Mouse (Mus musculus): Measurements from ENCODE around the gene Prrc2a. TPM values are rescaled to one million over a fixed set of nuclear protein-coding genes. Genes with fewer than 3 reads are reported as not detected.
A peak's percentile ranks its signal among the peaks of the same experiment; 100 is the strongest.

The Prrc2a gene
- polyA plus RNA-seq, 1 experiment from 2014 or later: 163 TPM

GRCm38 (mm10) chr17:35162730-35163129, 2.0 kb downstream of the Prrc2a start:
- Histone ChIP-seq H3K4me1 (ENCODE audit: control insufficient read depth, insufficient read depth, low read length) (peaks cover 14% of the 10 kb centered on the region), H3K9me3 (replicated peaks; ENCODE audit: control insufficient read depth, low read length) (no peaks in the 10 kb centered on the region), H3K4me2 (peak overlapping the region; percentile 93), H3K4me3 (ENCODE audit: low read depth, low read length) (peak overlapping the region; percentile 94), H3K9ac (ENCODE audit: low read depth, low read length) (peak overlapping the region; percentile 98), H3K36me3 (ENCODE audit: control insufficient read depth, insufficient read depth, low read length) (peaks cover 41% of the 10 kb centered on the region), H3K27me3 (ENCODE audit: control insufficient read depth, insufficient read depth, low read length) (no peaks in the 10 kb centered on the region), H3K27ac (ENCODE audit: low read depth, low read length) (no peak overlapping the region)
- ATAC-seq (replicated peaks; ENCODE audit: insufficient number of reproducible peaks, low FRiP score, low TSS enrichment): no peak
- WGBS (ENCODE audit: insufficient replicate concordance): 63% methylated on average over 12 of the region's 12 CpGs

- no peak for ATAC-seq (replicated peaks; ENCODE audit: insufficient number of reproducible peaks, low FRiP score, low TSS enrichment)
- H3K4me3 ChIP-seq (ENCODE audit: low read depth, low read length): peak overlapping the region; percentile 94
- no peaks in the 10 kb centered on the region for H3K27me3 ChIP-seq (ENCODE audit: control insufficient read depth, insufficient read depth, low read length)
- H3K4me2 ChIP-seq: peak overlapping the region; percentile 93
- H3K9me3 ChIP-seq (replicated peaks; ENCODE audit: control insufficient read depth, low read length): no peaks in the 10 kb centered on the region
- no peak overlapping the region for H3K27ac ChIP-seq (ENCODE audit: low read depth, low read length)
- H3K36me3 ChIP-seq (ENCODE audit: control insufficient read depth, insufficient read depth, low read length): peaks cover 47% of the 10 kb centered on the region
- H3K4me1 ChIP-seq (ENCODE audit: control insufficient read depth, insufficient read depth, low read length): peaks cover 14% of the 10 kb centered on the region
- 74% methylated on average over 14 of the region's 14 CpGs for WGBS (ENCODE audit: insufficient replicate concordance)
- 0 out of 2 replicates have a peak overlapping the region, but pooled peaks have one; percentile 2 for H3K9ac ChIP-seq (ENCODE audit: low read depth, low read length)
Observed at GRCm38 (mm10) chr17:35162121-35162520, 2.6 kb downstream of the Prrc2a start.

GRCm38 (mm10) chr17:35161421-35161820, 3.3 kb downstream of the Prrc2a start:
- H3K4me2 ChIP-seq: peak overlapping the region; percentile 93

GRCm38 (mm10) chr17:35159638-35160037, 5.1 kb downstream of the Prrc2a start:
- 81% methylated on average over 7 of the region's 7 CpGs for WGBS (ENCODE audit: insufficient replicate concordance)
- Histone ChIP-seq H3K4me2 (no peak overlapping the region), H3K9ac (ENCODE audit: low read depth, low read length) (no peak overlapping the region), H3K4me1 (ENCODE audit: control insufficient read depth, insufficient read depth, low read length) (peaks cover 11% of the 10 kb centered on the region), H3K9me3 (replicated peaks; ENCODE audit: control insufficient read depth, low read length) (no peaks in the 10 kb centered on the region), H3K27ac (ENCODE audit: low read depth, low read length) (no peak overlapping the region), H3K4me3 (ENCODE audit: low read depth, low read length) (no peak overlapping the region), H3K27me3 (ENCODE audit: control insufficient read depth, insufficient read depth, low read length) (no peaks in the 10 kb centered on the region), H3K36me3 (ENCODE audit: control insufficient read depth, insufficient read depth, low read length) (peaks cover 71% of the 10 kb centered on the region)
- no peak for ATAC-seq (replicated peaks; ENCODE audit: insufficient number of reproducible peaks, low FRiP score, low TSS enrichment)

More at GRCm38 (mm10) chr17:35161421-35161820, 3.3 kb downstream of the Prrc2a start:
- peaks cover 54% of the 10 kb centered on the region for H3K36me3 ChIP-seq (ENCODE audit: control insufficient read depth, insufficient read depth, low read length)
- H3K9me3 ChIP-seq (replicated peaks; ENCODE audit: control insufficient read depth, low read length): no peaks in the 10 kb centered on the region
- no peak overlapping the region for H3K4me3 ChIP-seq (ENCODE audit: low read depth, low read length)
- H3K9ac ChIP-seq (ENCODE audit: low read depth, low read length): 0 out of 2 replicates have a peak overlapping the region, but pooled peaks have one; percentile 2
- peaks cover 14% of the 10 kb centered on the region for H3K4me1 ChIP-seq (ENCODE audit: control insufficient read depth, insufficient read depth, low read length)
- ATAC-seq (replicated peaks; ENCODE audit: insufficient number of reproducible peaks, low FRiP score, low TSS enrichment): no peak
- 85% methylated on average over 11 of the region's 11 CpGs for WGBS (ENCODE audit: insufficient replicate concordance)
- H3K27ac ChIP-seq (ENCODE audit: low read depth, low read length): no peak overlapping the region
- H3K27me3 ChIP-seq (ENCODE audit: control insufficient read depth, insufficient read depth, low read length): no peaks in the 10 kb centered on the region

GRCm38 (mm10) chr17:35158850-35159593, 5.7 kb downstream of the Prrc2a start:
- no peak for ATAC-seq (replicated peaks; ENCODE audit: insufficient number of reproducible peaks, low FRiP score, low TSS enrichment)
- Histone ChIP-seq H3K4me1 (ENCODE audit: control insufficient read depth, insufficient read depth, low read length) (peaks cover 11% of the 10 kb centered on the region), H3K4me3 (ENCODE audit: low read depth, low read length) (no peak overlapping the region), H3K27me3 (ENCODE audit: control insufficient read depth, insufficient read depth, low read length) (no peaks in the 10 kb centered on the region), H3K4me2 (no peak overlapping the region), H3K36me3 (ENCODE audit: control insufficient read depth, insufficient read depth, low read length) (peaks cover 78% of the 10 kb centered on the region), H3K9ac (ENCODE audit: low read depth, low read length) (no peak overlapping the region), H3K27ac (ENCODE audit: low read depth, low read length) (no peak overlapping the region), H3K9me3 (replicated peaks; ENCODE audit: control insufficient read depth, low read length) (no peaks in the 10 kb centered on the region)
- WGBS (ENCODE audit: insufficient replicate concordance): 90% methylated on average over 15 of the region's 16 CpGs

GRCm38 (mm10) chr17:35157661-35158175, 7.0 kb downstream of the Prrc2a start:
- 92% methylated on average over 8 of the region's 8 CpGs for WGBS (ENCODE audit: insufficient replicate concordance)
- Histone ChIP-seq H3K9ac (ENCODE audit: low read depth, low read length) (no peak overlapping the region), H3K27me3 (ENCODE audit: control insufficient read depth, insufficient read depth, low read length) (no peaks in the 10 kb centered on the region), H3K4me2 (no peak overlapping the region), H3K4me1 (ENCODE audit: control insufficient read depth, insufficient read depth, low read length) (peaks cover 7% of the 10 kb centered on the region), H3K9me3 (replicated peaks; ENCODE audit: control insufficient read depth, low read length) (no peaks in the 10 kb centered on the region), H3K36me3 (ENCODE audit: control insufficient read depth, insufficient read depth, low read length) (peaks cover 91% of the 10 kb centered on the region), H3K4me3 (ENCODE audit: low read depth, low read length) (no peak overlapping the region), H3K27ac (ENCODE audit: low read depth, low read length) (no peak overlapping the region)
- no peak for ATAC-seq (replicated peaks; ENCODE audit: insufficient number of reproducible peaks, low FRiP score, low TSS enrichment)

- Histone ChIP-seq H3K4me1 (ENCODE audit: control insufficient read depth, insufficient read depth, low read length) (0 out of 2 replicates have a peak, but pooled peaks cover 5% of the 10 kb centered on the region), H3K36me3 (ENCODE audit: control insufficient read depth, insufficient read depth, low read length) (peaks cover 95% of the 10 kb centered on the region), H3K9me3 (replicated peaks; ENCODE audit: control insufficient read depth, low read length) (no peaks in the 10 kb centered on the region), H3K27ac (ENCODE audit: low read depth, low read length) (no peak overlapping the region), H3K4me3 (ENCODE audit: low read depth, low read length) (no peak overlapping the region), H3K4me2 (no peak overlapping the region), H3K27me3 (ENCODE audit: control insufficient read depth, insufficient read depth, low read length) (no peaks in the 10 kb centered on the region), H3K9ac (ENCODE audit: low read depth, low read length) (no peak overlapping the region)
- ATAC-seq (replicated peaks; ENCODE audit: insufficient number of reproducible peaks, low FRiP score, low TSS enrichment): no peak
- 90% methylated on average over 8 of the region's 8 CpGs for WGBS (ENCODE audit: insufficient replicate concordance)
Observed at GRCm38 (mm10) chr17:35157254-35157653, 7.4 kb downstream of the Prrc2a start.

GRCm38 (mm10) chr17:35156461-35157200, 8.1 kb downstream of the Prrc2a start:
- no peaks in the 10 kb centered on the region for H3K9me3 ChIP-seq (replicated peaks; ENCODE audit: control insufficient read depth, low read length)
- H3K36me3 ChIP-seq (ENCODE audit: control insufficient read depth, insufficient read depth, low read length): peaks cover 96% of the 10 kb centered on the region
- no peak for ATAC-seq (replicated peaks; ENCODE audit: insufficient number of reproducible peaks, low FRiP score, low TSS enrichment)
- H3K27ac ChIP-seq (ENCODE audit: low read depth, low read length): no peak overlapping the region
- no peak overlapping the region for H3K4me3 ChIP-seq (ENCODE audit: low read depth, low read length)
- no peak overlapping the region for H3K4me2 ChIP-seq
- no peak overlapping the region for H3K9ac ChIP-seq (ENCODE audit: low read depth, low read length)
- 89% methylated on average over 33 of the region's 33 CpGs for WGBS (ENCODE audit: insufficient replicate concordance)
- H3K4me1 ChIP-seq (ENCODE audit: control insufficient read depth, insufficient read depth, low read length): 0 out of 2 replicates have a peak, but pooled peaks cover under 1% of the 10 kb centered on the region
- no peaks in the 10 kb centered on the region for H3K27me3 ChIP-seq (ENCODE audit: control insufficient read depth, insufficient read depth, low read length)
